Mouse (Mus musculus) small intestine, adult 2 months (tissue): ENCODE data around the gene Erich4.

ENCODE experiments used
- CTCF ChIP-seq: fragments of 200-500 bp; IDR thresholded peaks from 2 replicates; pipeline ENCODE4 v1.5.1; 2012; ENCODE audit warnings: low read depth, mild to moderate bottlenecking, control low read depth, inconsistent platforms, low read length, moderate library complexity, mixed read lengths; ENCODE audit not compliant: insufficient replicate concordance, insufficient read length; ENCODE audit errors: extremely low read depth
- POLR2A ChIP-seq: fragments of 200-500 bp; IDR thresholded peaks from 2 replicates; pipeline ENCODE4 v1.6.1; 2012; ENCODE audit warnings: low read depth, mild to moderate bottlenecking, control low read depth, inconsistent platforms, low read length, moderate library complexity

GRCm38 (mm10) chr7:25649839-25650238, 34.1 kb upstream of the Erich4 start:
- TF ChIP-seq POLR2A (no peak), CTCF (no peak)
